In the genomic region with DNA sequence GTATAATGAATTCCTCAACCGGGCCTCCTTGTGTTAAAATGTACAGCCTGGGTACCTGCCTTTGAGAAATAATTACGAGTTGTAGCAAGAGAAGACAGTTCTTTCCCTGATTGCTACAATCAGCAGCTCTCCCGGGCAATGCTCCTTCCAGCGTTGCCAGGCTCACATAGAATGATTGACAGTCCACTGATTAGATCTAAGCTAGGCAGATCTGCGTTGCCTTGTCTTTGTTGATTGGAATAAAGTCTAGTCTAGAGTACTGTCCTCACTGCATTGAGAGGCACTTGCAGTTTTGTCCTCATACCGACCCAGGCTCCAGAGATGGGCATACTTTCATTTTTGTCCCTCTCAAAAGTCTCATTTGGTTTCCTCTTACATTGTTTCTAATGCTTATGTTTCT, we compare ENCODE assay signal across 18 mouse cellular contexts.
DNase-seq lines count a peak whose midpoint lies in the region; ATAC-seq lines count a peak whose summit lies in the region.
"Had no signal": no experiment of that assay in that cellular context is flagged by ENCODE, and none has a peak within 500 bp of the region (broad histone marks: within the 10 kb centered on the region; RNA-seq: fewer than 3 reads in every experiment).

No protein-coding gene starts in this region.

- no peaks in the 10 kb centered on the region for H3K9me3 ChIP-seq in megakaryocyte, embryonic 14.5 days
- H3K9me3 ChIP-seq: embryonic facial prominence, embryonic 12.5 days; limb, embryonic 15.5 days; neural tube, embryonic 13.5 days had no signal

- H3K4me3 ChIP-seq in megakaryocyte, embryonic 14.5 days (replicated peaks) = peak overlapping the region; percentile 88
- H3K4me3 ChIP-seq: embryonic facial prominence, embryonic 12.5 days; limb, embryonic 15.5 days; neural tube, embryonic 13.5 days had no signal

- peaks cover 7% of the 10 kb centered on the region for H3K4me1 ChIP-seq in megakaryocyte, embryonic 14.5 days
- H3K4me1 ChIP-seq: embryonic facial prominence, embryonic 12.5 days; limb, embryonic 15.5 days; neural tube, embryonic 13.5 days had no signal

- DNase-seq in frontal cortex, adult 2 months (ENCODE audit: extremely low spot score in 1 of 2, low spot score in 1 of 2) = no peak
- DNase-seq in brain, adult 2 months (ENCODE audit: low read depth, low spot score) = peak; percentile 14
- no peak for DNase-seq in lung, adult 18-20 months
- DNase-seq in thymus, postnatal 10 days (ENCODE audit: low spot score in 2 of 2) = no peak
- DNase-seq: adrenal gland, postnatal 14 days; gastrocnemius, postnatal 14 days; kidney, adult 8-10 months; kidney, postnatal 4 days; lung, embryonic 14.5 days; spleen, adult 18-20 months; thymus, postnatal 14 days had no signal

- ATAC-seq in frontal cortex, adult (ENCODE audit: low TSS enrichment) = peak; percentile 31; the same call in 1 of the 2 replicates
- no peak for ATAC-seq in megakaryocyte, adult 5-6 weeks (ENCODE audit: poor library complexity, severe bottlenecking)
- ATAC-seq in megakaryocyte-erythroid progenitor cell, adult 5-6 weeks (replicated peaks; ENCODE audit: low FRiP score, low TSS enrichment, poor library complexity, severe bottlenecking) = peak; percentile 73

- H3K27me3 ChIP-seq in megakaryocyte, embryonic 14.5 days (replicated peaks) = no peaks in the 10 kb centered on the region
- H3K27me3 ChIP-seq: embryonic facial prominence, embryonic 12.5 days; limb, embryonic 15.5 days; neural tube, embryonic 13.5 days had no signal

- H3K36me3 ChIP-seq in megakaryocyte, embryonic 14.5 days (replicated peaks; ENCODE audit: low read length) = no peaks in the 10 kb centered on the region
- H3K36me3 ChIP-seq: embryonic facial prominence, embryonic 12.5 days; limb, embryonic 15.5 days; neural tube, embryonic 13.5 days had no signal
